Mouse (Mus musculus) forebrain, embryonic 16.5 days (tissue): ENCODE measurements at regions not wholly inside any gene's neighbourhood (a gene's known extent, or its start where the extent isn't known, plus 50 kb on each side); places are given as distances from the start of the nearest gene placed in this dataset.

Experiments used
- ATAC-seq: fragments of 200-750 bp; cut with Nextera tagmentation; 2 replicates; pipeline ENCODE4 v1.8.0; 2017; ENCODE audit warnings: mild to moderate bottlenecking, moderate library complexity
- H3K27ac ChIP-seq: fragments of 300-500 bp; sonication (generic); 2 replicates; pipeline ENCODE4 v1.5.1; 2014; ENCODE audit warnings: low read length, control low read depth
- H3K27me3 ChIP-seq: fragments of 300-500 bp; sonication (generic); replicated peaks from 2 replicates; pipeline ENCODE4 v1.6.1; 2014; ENCODE audit warnings: low read length; ENCODE audit not compliant: control insufficient read depth, insufficient read depth
- H3K36me3 ChIP-seq: fragments of 300-500 bp; sonication (generic); 2 replicates; pipeline ENCODE4 v1.6.1; 2014; ENCODE audit not compliant: control insufficient read depth, insufficient read depth
- H3K4me1 ChIP-seq: fragments of 300-500 bp; sonication (generic); replicated peaks from 2 replicates; pipeline ENCODE4 v1.6.1; 2014; ENCODE audit warnings: low read length; ENCODE audit not compliant: control insufficient read depth, insufficient read depth
- H3K4me2 ChIP-seq: fragments of 300-500 bp; sonication (generic); 2 replicates; pipeline ENCODE4 v1.6.1; 2014; ENCODE audit warnings: mild to moderate bottlenecking, low read length, control low read depth
- H3K4me3 ChIP-seq: fragments of 300-500 bp; sonication (generic); replicated peaks from 2 replicates; pipeline ENCODE4 v1.5.1; 2014; ENCODE audit warnings: mild to moderate bottlenecking, low read length, control low read depth
- H3K9ac ChIP-seq: fragments of 300-500 bp; sonication (generic); replicated peaks from 2 replicates; pipeline ENCODE4 v1.6.1; 2014; ENCODE audit warnings: low read depth, low read length, control low read depth
- H3K9me3 ChIP-seq: fragments of 300-500 bp; sonication (generic); 2 replicates; pipeline ENCODE4 v1.6.1; 2016; ENCODE audit warnings: low read length; ENCODE audit not compliant: control insufficient read depth
- WGBS: fragments of 180-500 bp; shearing (Covaris S2); extraction: QIAGEN DNeasy Blood & Tissue Kit; methylation state at CpG from one replicate; pipeline ENCODE4 v1.1.7; 2014; 5-methylcytosine and 5-hydroxymethylcytosine counted together

DNA sequence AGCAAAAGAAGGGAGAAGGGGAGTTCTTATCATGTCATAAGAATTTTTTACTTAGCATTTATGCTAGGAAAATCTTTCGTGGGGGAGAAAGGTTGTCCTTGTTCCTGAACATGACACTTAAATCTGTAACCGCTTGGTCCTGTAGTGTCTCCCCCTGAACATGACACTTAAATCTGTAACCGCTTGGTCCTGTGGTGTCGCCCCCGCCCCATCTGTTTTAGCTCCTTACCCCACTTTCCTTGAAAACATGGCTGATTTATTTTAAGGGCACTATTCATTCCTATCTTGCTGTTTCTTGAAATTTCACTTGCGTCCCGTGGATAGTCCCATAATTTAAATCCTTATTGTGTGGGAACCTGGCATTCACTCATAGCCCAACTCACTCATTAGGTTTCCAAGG lies 82.2 kb downstream of the Rap2a start:
- Histone ChIP-seq H3K9me3 (no peaks in the 10 kb centered on the region), H3K9ac (no peak overlapping the region), H3K4me3 (no peak overlapping the region), H3K4me2 (no peak overlapping the region), H3K36me3 (no peaks in the 10 kb centered on the region), H3K27ac (no peak overlapping the region), H3K27me3 (no peaks in the 10 kb centered on the region), H3K4me1 (no peaks in the 10 kb centered on the region)
- no peak for ATAC-seq
- 85% methylated on average over 7 of the region's 7 CpGs for WGBS

DNA sequence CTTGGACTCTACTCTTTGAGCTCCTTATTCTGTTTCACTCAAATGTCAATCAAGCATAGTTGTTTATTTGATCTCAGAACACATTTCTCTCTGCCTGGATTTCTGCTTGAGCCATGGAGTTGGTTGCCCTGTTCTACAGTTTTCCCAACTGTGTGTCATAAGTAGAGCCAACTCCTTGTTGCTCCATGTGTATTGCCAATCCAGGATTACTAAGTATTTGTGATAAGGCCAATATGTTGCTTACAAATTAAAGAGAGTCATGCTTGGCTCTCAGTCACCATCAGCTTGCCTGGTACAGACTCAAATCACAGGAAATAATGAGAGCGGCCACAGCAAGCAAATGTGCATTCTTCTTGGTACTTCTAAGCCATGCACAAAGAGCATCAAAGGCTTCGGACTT lies 82.7 kb downstream of the Rap2a start:
- 79% methylated on average over 2 of the region's 2 CpGs for WGBS
- peak; percentile 84 for ATAC-seq
- H3K27ac ChIP-seq = no peak overlapping the region
- H3K4me1 ChIP-seq = no peaks in the 10 kb centered on the region
- H3K36me3 ChIP-seq = no peaks in the 10 kb centered on the region
- H3K9me3 ChIP-seq = no peaks in the 10 kb centered on the region
- no peak overlapping the region for H3K4me3 ChIP-seq
- no peaks in the 10 kb centered on the region for H3K27me3 ChIP-seq
- no peak overlapping the region for H3K4me2 ChIP-seq
- H3K9ac ChIP-seq = no peak overlapping the region

DNA sequence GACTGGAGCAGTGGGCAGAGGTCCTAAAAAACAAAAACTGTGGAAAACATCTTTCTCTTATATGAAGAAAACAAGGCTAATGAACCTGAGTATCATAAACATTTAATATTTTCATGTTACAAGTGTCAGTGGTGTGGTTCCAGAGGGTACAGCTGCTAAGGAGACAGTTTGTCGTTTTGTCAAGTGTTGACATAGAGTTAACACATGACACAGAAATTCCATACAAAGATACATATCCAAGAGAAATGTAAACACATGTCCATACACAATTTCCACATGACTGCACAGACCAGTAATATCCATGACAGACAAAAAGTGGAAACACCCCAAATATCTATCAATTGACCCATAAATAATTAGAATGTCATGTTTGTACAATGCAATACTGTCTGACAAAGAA lies 88.7 kb downstream of the Rap2a start:
- Histone ChIP-seq H3K4me3 (no peak overlapping the region), H3K9me3 (no peaks in the 10 kb centered on the region), H3K27me3 (no peaks in the 10 kb centered on the region), H3K27ac (no peak overlapping the region), H3K4me2 (no peak overlapping the region), H3K36me3 (no peaks in the 10 kb centered on the region), H3K4me1 (no peaks in the 10 kb centered on the region), H3K9ac (no peak overlapping the region)
- no peak for ATAC-seq
- 63% methylated on average over 1 of the region's 1 CpGs for WGBS

DNA sequence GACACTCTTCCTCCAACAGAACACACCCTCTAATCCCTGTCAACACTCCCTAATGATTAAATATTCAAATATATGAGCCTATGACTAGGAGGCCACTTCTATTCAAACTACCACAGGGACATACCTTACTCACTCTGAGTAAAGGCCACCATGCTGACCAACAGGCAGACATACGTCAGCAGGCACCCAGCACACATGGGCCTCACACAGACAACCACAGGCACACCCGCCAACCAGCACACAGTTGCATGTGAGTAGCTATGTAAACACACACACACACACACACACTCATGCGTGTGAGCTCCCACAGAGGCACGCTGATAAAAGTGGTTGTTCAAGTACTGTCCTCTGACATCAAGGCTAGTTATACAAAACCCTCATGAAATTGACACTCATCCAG lies 89.8 kb downstream of the Rap2a start:
- no peak overlapping the region for H3K4me2 ChIP-seq
- no peak overlapping the region for H3K9ac ChIP-seq
- ATAC-seq = no peak
- no peak overlapping the region for H3K27ac ChIP-seq
- no peaks in the 10 kb centered on the region for H3K27me3 ChIP-seq
- no peak overlapping the region for H3K4me3 ChIP-seq
- WGBS = 91% methylated on average over 4 of the region's 4 CpGs
- no peaks in the 10 kb centered on the region for H3K36me3 ChIP-seq
- H3K4me1 ChIP-seq = no peaks in the 10 kb centered on the region
- no peaks in the 10 kb centered on the region for H3K9me3 ChIP-seq

DNA sequence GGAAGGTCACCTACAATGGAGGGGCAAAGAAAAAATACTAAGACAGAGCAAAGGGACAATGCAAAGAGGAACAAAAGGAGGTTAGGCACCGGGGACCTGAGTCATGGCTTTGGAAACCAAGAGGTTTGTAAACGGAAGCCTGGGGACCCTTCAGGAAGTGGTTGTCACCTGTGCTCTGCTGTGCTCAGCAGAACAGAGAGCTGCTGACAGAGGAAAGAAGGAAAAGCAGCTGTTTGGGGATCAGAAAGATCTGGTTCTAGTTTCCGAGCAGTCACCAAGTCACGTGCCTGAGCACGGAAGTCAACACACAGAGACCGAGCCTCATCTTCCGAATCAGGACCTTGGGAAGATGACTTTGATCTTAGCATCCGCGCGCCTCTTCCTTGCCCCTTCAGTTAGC lies 94.0 kb downstream of the Rap2a start:
- H3K4me1 ChIP-seq = no peaks in the 10 kb centered on the region
- H3K36me3 ChIP-seq = no peaks in the 10 kb centered on the region
- 86% methylated on average over 10 of the region's 10 CpGs for WGBS
- no peak overlapping the region for H3K9ac ChIP-seq
- H3K27ac ChIP-seq = no peak overlapping the region
- ATAC-seq = no peak
- no peaks in the 10 kb centered on the region for H3K27me3 ChIP-seq
- H3K4me2 ChIP-seq = no peak overlapping the region
- H3K4me3 ChIP-seq = no peak overlapping the region
- no peaks in the 10 kb centered on the region for H3K9me3 ChIP-seq

DNA sequence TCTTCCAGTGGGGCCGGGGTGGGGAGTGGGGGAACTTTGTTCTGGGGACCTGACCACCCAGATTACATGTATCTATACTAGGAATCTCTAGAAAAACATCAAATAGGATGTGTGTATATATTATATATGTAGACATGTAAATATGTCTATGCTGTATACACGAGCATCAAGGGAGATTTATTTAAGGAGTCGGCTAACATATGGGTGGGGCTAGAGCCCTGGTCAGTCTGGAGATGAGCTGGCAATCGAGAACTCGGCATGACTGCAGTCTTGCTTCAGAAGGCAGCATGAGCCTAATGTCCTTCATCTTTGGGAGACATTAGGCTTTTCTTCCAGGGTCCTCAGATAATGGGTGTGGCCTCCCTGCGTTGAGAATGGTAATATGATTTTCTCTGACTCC lies 97.0 kb downstream of the Rap2a start:
- 90% methylated on average over 6 of the region's 6 CpGs for WGBS

DNA sequence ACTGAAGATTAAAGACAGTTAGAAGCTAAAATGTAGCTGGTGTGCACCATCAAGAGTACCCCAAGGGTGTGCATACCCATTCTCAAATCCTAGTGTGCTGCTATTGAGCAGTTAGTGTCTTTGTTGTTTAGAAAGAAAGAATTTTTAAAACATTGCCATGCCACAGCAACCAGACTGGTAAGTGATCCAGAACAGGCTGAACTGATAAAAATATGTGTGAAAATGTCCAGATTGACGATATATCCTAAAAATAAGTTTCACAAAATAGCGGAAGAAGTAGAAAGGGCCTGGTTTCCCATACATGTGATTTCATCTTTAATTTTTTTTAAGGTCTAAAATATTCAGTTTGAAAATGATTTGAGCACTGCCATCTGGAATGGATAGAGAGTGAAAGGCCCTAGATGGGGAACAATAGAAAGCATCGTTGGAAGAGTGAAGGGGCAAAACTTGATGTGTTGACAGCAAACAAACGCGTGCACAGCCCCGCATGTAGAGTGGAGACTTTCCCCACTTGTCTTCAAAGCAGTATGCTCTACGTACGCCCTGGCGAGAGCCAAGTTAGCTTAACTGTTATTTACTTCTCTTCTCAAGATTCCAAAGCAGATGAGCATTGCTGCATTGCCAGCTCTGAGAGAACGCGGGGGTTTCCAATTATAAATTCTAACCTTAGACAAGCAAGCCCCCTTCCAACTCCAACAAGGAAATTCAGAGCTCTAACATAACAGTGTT lies 100.3 kb downstream of the Rap2a start:
- H3K36me3 ChIP-seq = no peaks in the 10 kb centered on the region
- H3K4me3 ChIP-seq = no peak overlapping the region
- no peak overlapping the region for H3K9ac ChIP-seq
- no peaks in the 10 kb centered on the region for H3K9me3 ChIP-seq
- H3K27me3 ChIP-seq = no peaks in the 10 kb centered on the region
- peak; percentile 86 for ATAC-seq
- no peaks in the 10 kb centered on the region for H3K4me1 ChIP-seq
- peak overlapping the region; percentile 54 for H3K27ac ChIP-seq
- H3K4me2 ChIP-seq = no peak overlapping the region
- WGBS = 65% methylated on average over 11 of the region's 11 CpGs

More for the DNA sequence above, 97.0 kb downstream of the Rap2a start:
- ATAC-seq = no peak
- Histone ChIP-seq H3K27me3 (no peaks in the 10 kb centered on the region), H3K4me2 (no peak overlapping the region), H3K36me3 (no peaks in the 10 kb centered on the region), H3K27ac (no peak overlapping the region), H3K4me1 (no peaks in the 10 kb centered on the region), H3K9ac (no peak overlapping the region), H3K9me3 (no peaks in the 10 kb centered on the region), H3K4me3 (no peak overlapping the region)

DNA sequence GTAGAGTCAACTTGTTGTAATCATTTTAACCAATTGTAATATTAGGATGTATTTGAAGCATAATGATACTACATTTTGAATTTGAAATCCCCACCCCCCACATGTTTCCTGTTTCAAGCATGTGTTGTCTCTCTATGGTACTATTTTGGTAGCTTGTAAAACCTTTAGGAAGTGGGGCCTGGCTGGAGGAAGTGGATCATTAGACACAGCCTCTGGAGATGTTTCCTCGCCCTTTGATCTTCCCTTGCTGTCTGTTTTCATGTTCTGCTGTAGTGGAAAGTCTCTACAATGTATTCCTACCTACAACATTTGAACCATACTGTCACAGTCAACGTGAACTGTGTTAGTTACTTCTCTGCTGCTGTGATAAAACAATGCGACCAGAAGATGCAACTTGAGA lies 105.6 kb downstream of the Rap2a start:
- WGBS = 93% methylated on average over 3 of the region's 3 CpGs
- H3K4me2 ChIP-seq = no peak overlapping the region
- H3K27me3 ChIP-seq = no peaks in the 10 kb centered on the region
- no peaks in the 10 kb centered on the region for H3K9me3 ChIP-seq
- no peak for ATAC-seq
- H3K36me3 ChIP-seq = no peaks in the 10 kb centered on the region
- no peak overlapping the region for H3K4me3 ChIP-seq
- no peaks in the 10 kb centered on the region for H3K4me1 ChIP-seq
- H3K27ac ChIP-seq = no peak overlapping the region
- H3K9ac ChIP-seq = no peak overlapping the region

DNA sequence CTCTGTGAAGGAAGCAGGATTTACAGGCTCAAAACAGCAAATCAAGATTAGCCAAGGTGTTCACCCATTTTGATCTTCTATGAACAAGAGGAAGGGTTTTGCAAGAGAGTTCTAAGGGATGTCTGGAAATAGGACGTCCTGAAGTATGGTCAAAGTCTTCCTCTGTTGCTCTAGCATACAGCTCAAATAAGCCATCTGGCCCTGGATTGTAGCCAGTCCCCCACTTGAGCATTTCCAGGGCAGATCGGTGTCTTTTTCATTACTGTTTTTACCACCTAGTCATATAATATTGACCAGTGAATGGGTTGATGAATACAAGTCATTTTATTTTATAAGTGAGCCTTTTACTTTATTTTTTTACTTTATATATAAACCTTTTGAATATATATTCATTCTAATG lies 113.9 kb downstream of the Rap2a start:
- Histone ChIP-seq H3K4me2 (no peak overlapping the region), H3K9me3 (no peaks in the 10 kb centered on the region), H3K27me3 (no peaks in the 10 kb centered on the region), H3K27ac (no peak overlapping the region), H3K9ac (no peak overlapping the region), H3K4me3 (no peak overlapping the region), H3K4me1 (no peaks in the 10 kb centered on the region), H3K36me3 (no peaks in the 10 kb centered on the region)
- ATAC-seq = no peak
- WGBS = 85% methylated on average over 2 of the region's 2 CpGs

DNA sequence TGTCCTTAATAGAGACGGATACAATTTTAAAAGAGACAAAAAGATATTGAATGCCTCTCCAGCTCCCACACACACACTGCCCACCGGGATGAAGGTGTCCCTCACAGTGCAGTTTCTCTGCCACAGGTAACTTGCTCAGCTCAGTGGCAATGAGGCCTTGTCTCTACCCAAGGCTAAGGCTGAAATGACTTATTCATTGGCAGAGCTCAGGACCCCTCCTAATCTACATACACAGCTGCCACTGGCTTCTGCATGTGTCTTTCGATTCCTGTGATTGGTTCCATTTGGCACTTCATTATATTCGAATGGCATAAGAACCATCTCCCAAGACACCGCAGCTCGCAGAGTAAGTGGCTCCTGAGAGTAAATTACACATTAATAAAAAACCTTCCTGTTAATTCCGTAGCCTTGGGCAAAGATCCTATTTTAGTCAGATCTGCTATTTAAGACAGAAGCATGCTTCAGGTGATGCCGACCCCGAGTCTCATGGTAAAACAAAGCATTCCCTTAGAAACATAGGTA lies 122.2 kb downstream of the Rap2a start:
- 82% methylated on average over 9 of the region's 9 CpGs for WGBS
- Histone ChIP-seq H3K4me1 (no peaks in the 10 kb centered on the region), H3K27ac (no peak overlapping the region), H3K4me3 (no peak overlapping the region), H3K4me2 (no peak overlapping the region), H3K9me3 (no peaks in the 10 kb centered on the region), H3K36me3 (no peaks in the 10 kb centered on the region), H3K27me3 (no peaks in the 10 kb centered on the region), H3K9ac (no peak overlapping the region)
- ATAC-seq = no peak; the same call in 1 of the 2 replicates
